Mouse (Mus musculus): Measurements from ENCODE around the gene Haus7.
"Not testable (repeated sequence)": the region's sequence is repeated elsewhere in the genome, so short reads cannot be mapped to it uniquely, and the experiment has no call there.

Haus7 gene

DNA sequence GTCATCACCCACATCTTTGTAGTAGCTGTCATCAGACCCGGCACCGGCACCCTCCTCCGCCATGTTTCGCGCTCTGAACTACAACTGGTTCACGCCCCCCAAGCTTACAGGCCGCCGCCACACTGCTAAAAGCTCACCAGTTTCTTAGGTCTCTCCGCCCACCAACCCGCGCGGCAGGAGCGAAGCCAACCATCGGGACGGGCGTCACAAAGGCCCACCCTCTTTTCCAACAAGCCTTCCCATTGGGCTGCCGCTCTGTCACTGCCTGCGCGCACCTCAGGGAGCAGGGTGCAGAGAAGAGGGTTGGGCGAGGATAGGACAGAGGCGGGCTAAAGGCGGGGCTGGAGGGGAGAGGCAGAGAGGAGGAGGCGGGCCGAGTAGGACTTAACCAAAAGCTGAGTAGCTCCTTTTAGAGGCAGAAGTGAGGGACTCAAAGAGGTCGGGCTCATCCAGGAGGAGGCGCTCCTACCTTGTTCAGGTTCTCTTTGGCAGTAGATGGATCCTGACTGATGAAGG, at the start of gene Haus7:
Gene Haus7 (minus strand): TSS at position 168 of the 516 bp plus-strand sequence.
- DNase-seq (ENCODE audit: extremely low spot score, low spot score), result peak; percentile 77

DNA sequence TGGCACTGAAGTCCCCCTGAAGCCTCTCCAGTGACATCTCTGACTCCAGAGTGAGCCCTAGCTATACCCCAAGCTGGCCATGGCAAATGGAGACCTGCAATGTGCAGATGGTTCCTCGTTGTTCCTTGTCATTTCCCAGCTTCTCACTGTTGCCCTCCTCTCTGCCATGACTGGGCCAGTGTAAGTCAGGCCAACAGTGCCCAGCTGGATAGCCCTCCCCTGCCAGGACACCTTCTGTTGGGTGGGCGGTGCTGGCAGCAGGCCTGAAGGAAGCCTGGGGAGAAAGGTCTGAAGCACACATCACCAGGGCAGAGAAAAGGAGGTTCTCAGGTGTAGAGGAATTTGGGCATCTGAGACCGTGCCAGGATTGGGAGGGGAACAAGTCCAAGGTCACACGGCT, 47.7 kb upstream of the Haus7 start:
- no peak for DNase-seq (ENCODE audit: extremely low spot score, low spot score)

DNA sequence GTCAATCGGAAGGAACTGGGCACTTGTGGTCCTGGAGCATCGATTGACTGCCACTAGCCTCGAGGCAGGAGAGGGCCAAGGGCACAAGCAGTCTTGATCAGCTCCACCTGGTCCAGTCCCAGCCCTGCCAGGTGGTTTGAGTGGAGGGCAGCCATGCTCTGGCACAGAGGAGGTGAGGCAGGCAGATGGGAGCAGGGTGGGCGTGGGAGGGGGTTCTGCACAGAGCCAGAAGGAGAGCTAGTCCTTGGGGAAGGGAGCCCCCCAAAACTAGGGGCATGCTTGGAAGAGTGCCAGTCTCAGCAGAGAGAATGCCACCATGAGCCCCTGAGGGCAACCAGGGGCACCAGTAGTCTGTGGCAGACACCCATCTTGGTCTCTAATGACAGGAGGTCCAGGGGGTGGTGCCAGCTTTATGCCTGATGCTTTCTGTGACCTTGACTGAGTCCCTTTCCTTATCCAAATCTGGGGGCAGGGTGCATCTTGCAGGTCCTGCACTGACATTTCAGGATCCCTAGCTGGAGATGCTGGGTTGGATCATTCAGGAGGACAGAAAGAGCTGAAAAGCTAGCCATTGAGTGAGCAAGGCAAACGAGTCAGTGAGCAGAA, 46.4 kb upstream of the Haus7 start:
- no peak for DNase-seq (ENCODE audit: extremely low spot score, low spot score)

DNA sequence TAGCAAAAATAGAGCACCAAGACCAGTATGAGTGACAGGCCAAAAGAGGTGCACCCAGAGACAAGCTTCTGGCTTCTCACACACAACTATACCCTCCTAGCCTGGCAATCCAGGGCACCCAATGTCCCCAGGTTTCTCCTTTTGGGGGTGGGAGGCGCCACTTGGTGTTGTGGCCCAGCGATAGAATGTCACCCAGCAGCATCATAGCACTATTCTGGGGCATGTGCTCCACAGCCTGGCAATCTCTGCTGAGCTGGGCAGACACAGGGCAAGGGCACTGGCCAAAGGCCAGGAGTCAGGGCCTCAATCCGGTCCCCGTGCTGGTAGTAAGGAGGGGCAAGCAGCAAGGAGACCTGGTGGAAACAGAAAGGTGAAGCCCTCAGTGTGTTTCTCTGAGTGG, 37.9 kb upstream of the Haus7 start:
- DNase-seq (ENCODE audit: extremely low spot score, low spot score), result no peak

DNA sequence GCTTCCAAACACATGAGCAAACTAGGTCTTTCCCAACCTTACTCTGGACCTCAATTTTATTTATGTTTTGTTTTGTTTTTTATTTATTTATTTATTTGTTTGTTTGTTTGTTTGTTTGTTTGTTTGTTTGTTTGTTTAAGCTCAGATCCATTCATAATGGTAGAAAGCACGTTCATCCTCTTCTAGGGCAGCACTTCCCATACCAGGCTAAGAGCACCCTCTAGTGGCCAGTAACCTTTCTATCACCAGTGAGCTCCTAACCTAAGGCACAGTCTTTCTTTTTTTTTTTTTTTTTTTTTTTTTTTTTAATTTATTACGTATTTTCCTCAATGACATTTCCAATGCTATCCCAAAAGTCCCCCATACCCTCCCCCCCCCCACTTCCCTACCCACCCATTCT, 34.7 kb upstream of the Haus7 start:
- DNase-seq (ENCODE audit: extremely low spot score, low spot score), result not testable (repeated sequence)

DNA sequence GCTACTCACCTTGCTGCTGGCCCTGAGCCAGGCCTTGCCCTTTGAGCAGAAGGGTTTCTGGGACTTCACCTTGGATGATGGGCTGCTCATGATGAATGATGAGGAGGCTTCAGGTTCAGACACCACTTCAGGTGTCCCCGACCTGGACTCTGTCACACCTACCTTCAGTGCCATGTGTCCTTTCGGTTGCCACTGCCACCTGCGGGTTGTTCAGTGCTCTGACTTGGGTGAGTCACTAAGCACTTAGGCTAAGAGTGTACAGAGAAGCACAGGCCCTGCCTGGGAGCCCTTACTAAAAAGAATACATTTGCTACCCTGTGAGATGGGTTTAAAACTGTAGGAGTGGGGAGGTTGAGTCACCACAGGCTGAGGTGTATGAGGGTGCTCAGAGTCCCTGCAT, 32.0 kb upstream of the Haus7 start:
- DNase-seq (ENCODE audit: extremely low spot score, low spot score), result no peak

DNA sequence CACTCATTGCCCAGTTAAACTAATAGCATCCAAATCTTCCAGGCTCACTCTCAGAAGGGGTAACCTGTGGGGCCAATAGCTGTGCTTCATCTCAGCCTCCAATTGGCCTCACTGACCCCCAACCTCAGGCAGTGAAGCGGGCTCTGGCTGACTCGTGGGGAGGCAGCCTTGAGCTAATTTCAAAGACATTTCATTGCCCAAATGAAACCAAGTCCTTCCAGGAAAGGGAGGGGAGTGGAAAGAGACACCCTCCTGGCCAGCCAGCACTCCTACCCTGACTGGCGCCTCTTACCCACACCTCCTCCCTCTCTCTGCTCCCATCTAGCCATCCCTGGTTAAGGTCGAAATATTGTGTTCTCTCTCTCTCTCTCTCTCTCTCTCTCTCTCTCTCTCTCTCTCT, 31.3 kb upstream of the Haus7 start:
- no peak for DNase-seq (ENCODE audit: extremely low spot score, low spot score)

DNA sequence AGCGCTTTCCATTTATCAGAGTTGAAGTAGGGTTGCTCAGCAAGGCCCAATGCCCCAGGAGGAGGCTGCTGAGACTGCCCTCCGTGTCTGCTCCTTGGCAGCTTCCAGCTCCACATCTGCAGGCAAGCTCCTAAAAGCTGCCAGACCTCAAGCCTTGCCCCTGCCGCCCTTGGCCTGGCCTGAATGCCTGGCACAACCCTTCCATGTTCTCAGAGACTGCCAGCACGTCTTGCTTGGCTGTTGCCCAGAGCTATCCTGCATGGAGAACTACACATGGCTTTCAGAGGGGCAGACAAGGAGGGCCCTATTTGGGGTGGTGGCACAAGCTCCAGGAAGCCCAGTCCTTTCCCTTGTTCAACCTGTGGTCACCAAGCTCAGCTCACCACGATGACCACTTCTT, 28.1 kb upstream of the Haus7 start:
- DNase-seq (ENCODE audit: extremely low spot score, low spot score), result no peak

DNA sequence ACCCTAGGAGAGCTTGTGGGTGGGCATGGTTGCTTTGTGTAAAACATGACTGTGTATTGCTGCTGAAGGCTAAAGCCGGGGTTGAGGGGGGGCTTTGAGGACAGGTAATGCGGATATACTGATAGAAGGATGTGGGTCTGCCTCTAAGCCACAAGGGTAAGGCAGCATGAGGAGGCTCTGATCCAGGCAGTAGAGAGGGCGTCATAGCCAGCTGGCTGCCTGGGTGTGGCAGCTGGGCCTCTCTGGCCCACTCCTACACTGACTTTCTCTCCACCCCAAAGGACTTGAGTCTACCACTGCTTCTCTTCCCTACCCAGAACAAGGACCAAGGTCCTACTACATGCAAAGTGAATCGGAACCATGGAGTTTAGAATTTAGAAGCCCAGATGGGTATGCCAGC, 26.0 kb upstream of the Haus7 start:
- DNase-seq (ENCODE audit: extremely low spot score, low spot score), result no peak

DNA sequence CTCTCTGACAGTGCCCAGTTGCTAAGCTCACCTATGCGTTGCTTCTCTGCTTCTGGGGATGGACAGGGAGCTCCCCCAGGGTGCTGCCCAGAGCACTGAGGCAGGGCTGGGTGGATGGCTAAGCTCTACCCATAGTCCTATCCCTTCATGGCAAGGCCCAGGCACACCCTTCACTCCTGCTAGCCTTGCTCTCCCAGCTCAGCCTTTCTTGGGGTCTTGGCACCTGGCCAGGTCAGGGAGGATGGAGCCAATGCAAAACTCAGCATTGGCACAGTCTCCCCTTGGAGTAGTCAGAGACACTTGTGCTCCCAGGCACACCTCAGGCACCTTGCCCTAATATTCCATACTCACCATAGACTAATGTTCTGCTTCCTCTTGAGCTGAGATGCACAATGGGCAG, 25.2 kb upstream of the Haus7 start:
- no peak for DNase-seq (ENCODE audit: extremely low spot score, low spot score)

DNA sequence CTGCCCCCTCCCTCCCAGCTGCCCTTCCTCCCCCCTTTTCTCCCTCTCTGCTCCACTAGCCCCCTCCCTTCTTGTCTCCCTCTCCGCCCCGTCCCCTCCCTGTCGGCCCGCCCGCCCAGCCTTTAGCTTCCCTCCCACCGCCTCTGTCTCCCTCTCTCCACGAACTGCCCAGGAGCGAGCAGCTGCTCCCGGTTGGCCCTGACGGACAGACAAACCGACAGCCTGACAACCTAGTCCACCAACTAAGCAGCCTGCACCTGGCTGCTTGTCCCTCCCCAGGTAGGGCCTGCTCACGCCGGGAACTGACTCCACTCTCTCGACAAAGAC, 24.6 kb upstream of the Haus7 start, which contains the start of gene Bgn:
Gene Bgn (plus strand): TSS at position 119 of the 327 bp plus-strand sequence.
- DNase-seq (ENCODE audit: extremely low spot score, low spot score), result no peak

DNA sequence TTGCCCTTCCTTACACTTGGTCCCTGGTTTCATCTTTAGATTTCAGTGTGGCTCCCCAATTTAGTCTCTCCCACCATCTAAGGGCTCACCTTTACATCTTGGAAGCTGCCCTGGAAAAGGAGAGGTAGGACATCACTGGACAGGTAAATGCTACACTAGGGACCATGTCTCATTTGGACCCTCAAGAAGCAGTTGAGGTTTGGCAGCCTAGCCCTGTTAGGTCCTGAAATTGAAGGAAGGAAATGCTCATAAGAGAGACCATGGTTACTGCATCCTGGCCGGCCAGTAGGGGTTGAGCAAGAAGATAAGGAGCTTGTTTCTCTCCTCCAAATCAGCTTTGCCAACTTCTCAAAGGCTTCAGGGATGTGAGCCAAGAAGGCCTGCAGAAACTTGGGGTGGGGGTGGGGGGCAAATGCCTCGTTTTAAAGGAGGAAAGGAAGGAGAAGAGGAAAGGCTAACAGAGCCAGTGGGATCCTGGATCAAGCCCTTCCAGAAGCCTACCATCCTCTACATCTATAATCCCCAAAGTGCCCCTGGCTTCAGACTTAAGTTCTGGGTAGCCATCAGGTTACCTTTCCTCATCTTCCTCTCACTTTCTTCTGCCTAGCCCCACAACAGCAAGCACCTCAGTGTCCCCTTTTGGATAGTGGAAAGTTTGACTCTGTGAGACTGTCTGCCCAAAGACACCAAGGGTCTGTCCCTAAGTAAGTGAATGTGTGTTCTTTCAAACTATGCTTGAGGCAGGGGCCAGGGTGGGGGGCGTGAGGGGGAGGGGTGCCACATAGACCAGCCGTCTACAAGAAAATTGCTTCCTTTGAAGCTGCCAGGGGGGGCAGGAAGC, 24.0 kb upstream of the Haus7 start:
- no peak for DNase-seq (ENCODE audit: extremely low spot score, low spot score)

DNA sequence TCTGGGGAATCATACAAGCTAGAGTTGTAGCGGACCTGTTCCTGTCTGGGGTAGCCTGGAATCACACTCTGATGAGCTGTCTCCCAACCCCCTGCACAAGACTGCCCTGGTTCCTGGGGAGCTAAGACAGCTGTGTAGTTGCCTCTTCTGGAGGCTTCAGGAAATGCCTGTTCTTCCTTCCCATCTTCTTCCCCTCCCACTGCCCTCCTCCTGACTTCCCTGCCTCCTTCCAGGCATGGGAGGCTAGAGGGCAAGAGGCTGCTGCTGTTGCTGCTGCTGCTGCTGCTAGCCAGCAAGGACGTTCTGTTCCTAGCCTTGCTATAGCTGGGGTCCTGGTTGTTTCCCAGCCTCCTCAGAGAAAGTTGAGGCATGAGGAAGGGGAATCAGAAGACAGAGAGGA, 21.5 kb upstream of the Haus7 start:
- no peak for DNase-seq (ENCODE audit: extremely low spot score, low spot score)

DNA sequence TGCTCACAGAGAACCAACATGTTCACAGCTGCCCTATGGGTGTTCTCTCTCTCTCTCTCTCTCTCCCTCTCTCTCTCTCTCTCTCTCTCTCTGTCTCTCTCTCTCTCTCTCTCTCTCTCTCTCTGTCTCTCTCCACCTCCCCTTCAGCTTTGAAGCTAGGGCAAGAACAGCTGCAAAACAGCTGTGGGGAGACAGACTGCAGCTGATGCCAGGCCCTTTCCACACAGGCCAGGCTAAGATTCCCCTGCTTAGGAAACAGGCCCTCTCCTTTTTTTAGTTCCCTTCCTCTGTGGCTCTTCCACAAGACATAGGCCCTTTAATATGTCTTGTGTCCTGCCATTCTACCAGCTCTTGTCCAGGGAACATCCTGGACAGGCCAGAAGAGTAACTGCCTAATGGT, 20.8 kb upstream of the Haus7 start:
- DNase-seq (ENCODE audit: extremely low spot score, low spot score), result no peak

DNA sequence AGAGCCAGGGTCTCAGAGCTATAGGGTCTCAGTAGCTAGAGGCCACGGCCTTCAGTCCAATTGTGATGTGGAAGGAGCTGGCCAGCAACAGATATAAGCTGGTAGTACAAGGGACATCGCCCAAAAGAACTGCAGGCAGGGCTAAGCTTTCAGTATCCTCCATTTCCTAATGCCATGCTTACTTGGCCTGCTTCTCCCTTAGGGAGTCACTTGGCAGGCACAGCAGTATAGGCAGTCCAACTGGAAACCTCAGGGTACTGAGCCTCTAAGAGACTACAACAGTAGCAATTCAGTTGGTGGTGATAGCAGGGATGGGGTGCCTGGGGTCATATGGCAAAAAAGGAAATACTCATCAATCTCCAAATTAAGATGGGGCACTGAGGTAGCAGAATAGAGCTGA, 18.7 kb upstream of the Haus7 start:
- DNase-seq (ENCODE audit: extremely low spot score, low spot score), result no peak

DNA sequence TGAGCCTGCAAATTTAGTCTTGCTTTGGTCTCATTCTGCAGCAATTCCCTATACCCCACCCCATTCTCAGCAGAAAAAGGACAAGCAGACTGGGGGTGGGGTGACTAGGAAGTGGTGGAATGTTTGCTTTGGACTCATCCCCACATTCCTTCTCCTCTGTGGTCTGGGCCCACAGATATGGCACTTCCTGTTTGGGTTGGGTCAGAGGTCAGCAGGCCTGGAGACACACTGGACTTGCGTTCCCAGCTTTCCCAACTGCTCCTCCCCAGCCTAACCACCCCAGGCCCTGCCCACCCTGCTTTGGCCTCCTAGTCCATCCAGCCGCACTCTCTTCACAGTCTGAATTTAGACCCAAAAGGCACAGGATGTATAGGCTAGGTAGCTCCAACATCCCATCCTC, 17.8 kb upstream of the Haus7 start:
- no peak for DNase-seq (ENCODE audit: extremely low spot score, low spot score)

DNA sequence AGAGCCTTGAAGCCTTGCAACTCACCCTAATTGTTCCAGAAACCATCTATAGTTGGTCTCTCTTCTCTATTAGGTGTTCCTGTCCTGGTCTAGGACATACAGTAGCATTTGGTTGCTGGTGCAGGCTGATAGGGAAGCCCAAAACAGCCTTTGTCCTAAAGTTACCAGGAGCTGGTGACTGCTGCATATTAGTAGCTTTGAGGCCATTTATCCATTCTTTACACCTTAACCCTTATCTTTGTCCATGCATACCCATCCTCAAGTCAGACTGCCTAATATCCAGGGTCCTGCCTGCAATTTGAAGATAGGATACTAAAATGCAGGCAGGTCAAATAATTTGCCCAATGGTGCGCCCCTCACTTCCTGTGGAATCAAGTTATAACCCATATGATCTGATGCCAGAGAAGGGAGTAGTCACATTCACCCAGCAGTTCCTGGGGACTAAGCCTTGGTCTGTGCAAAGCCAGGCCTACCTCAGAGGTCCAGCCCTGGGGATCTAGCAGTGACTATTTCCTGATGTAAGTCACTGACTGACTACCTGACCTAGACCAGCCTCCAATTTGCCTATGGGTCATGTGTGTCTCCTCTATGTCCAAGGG, 16.9 kb upstream of the Haus7 start:
- no peak for DNase-seq (ENCODE audit: extremely low spot score, low spot score)

DNA sequence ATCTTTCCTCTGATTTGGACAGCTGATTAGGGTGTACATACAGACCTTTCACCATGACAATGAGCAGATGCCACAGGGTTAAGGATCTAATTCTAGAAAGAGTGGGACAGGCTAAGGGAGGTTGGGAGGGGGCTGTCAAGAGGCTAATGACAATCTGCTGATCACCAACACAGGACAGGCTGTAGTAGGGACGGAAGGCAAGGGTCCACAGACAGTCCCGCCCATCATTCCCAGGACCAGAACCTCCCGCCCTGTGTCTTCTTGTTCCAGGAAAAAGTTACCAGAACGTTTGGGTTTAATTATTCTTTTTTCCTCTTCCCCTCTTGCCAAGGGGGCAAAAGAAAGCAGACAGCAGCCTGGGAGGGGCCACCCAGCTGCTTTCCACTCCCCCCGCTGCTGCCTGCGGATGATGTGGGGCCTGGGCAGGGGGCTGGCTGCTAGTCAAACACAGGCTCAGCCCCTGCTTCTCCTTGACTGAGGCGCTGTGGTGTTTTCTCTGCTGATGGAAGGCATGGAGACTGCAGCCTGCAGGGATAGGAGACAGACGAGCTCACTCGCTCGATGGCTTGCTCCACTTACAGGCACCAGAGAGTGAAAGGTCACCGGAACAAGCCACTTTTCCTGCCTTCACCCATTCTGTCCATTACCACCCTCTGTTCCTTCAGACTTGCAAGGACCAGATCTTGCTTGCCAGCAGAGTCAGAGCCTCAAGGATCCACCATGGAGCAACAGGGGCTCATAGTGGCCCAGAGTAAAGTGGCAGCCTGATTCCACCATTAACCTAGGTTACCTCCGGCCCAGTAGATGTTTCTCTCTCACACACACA, 15.7 kb upstream of the Haus7 start:
- DNase-seq (ENCODE audit: extremely low spot score, low spot score), result no peak

DNA sequence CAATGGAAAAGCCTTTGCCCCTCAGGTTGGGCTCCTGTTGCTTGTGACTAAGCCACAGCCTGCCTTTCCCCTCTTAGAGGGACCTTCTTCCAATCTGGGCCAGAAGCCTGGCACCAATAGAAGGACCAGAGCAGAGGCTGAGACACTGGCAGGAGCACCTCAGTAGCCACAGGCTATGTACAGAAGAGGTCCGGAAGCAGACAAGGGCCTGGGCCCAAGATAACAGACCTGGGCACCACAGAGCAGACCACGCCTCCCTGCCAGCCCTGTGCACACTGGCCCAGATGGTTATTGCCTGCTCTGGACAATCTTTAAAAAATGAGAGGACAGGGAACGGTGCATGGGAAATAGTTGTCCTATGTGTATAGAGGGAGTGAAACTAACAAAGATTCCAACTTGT, 12.9 kb upstream of the Haus7 start:
- no peak for DNase-seq (ENCODE audit: extremely low spot score, low spot score)

DNA sequence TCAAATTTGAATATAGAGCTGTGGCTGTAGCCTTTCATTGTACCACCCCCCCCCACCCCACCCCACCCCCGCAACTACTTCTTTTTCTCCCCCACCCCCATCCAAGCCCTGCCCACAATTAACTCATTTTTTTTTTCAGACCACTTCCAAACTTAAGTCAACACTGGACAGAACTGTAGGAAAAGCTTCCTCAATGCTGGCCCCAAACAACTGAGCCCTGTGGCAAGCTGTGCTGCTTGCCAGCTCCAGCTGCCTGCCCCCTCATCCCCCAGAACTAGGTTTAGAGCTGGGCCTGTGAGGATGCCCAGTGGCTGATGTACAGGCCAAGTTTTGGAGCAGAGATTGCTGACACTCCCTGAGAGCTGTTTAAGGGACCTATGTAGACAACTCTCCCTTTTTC, 9.9 kb upstream of the Haus7 start:
- no peak for DNase-seq (ENCODE audit: extremely low spot score, low spot score)

DNA sequence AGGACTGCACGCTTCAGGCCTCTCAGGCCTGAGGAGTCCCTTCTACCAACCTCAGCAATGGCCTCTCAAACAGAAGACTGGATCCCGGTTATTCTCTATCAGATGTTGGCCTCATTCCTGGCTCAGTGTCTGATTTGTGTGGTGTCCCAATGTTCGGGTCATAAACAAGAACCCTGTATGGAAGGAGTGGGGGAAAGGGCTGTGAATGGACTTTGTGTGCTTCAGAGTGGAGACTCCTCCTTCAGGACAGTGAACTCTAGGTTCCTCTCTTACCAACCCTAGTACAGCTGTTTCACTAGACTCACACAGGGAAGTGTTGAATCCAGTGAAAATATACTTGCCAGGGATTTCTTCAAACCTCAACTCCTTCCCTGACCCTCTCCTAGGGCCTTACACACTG, 9.5 kb upstream of the Haus7 start:
- DNase-seq (ENCODE audit: extremely low spot score, low spot score), result no peak

Measured in neural tube, embryonic 10.5 days (tissue).